Mouse (Mus musculus): ENCODE measurements at regions not wholly inside any gene's neighbourhood (a gene's known extent, or its start where the extent isn't known, plus 50 kb on each side); places are given as distances from the start of the nearest gene placed in this dataset.

GRCm38 (mm10) chr6:143287322-143287721, 120.3 kb downstream of the Etnk1 start:
- 87% methylated on average over 15 of the region's 15 CpGs for WGBS (ENCODE audit: insufficient replicate concordance)
- DNase-seq (no peak), ATAC-seq (no peak)
- Histone ChIP-seq H3K4me3 (ENCODE audit: low read depth, low read length) (no peak overlapping the region), H3K4me1 (ENCODE audit: insufficient read depth) (no peaks in the 10 kb centered on the region), H3K9ac (replicated peaks) (no peak overlapping the region), H3K27ac (ENCODE audit: low read depth) (no peak overlapping the region), H3K27me3 (ENCODE audit: insufficient read depth, low read length) (no peaks in the 10 kb centered on the region), H3K9me3 (ENCODE audit: low read length) (no peaks in the 10 kb centered on the region), H3K4me2 (ENCODE audit: low read depth, low read length) (no peak overlapping the region), H3K36me3 (replicated peaks; ENCODE audit: insufficient read depth, low read length) (no peaks in the 10 kb centered on the region)
- TF ChIP-seq CTCF (IDR thresholded peaks at IDR 0.05; ENCODE audit: low read depth): no peak
- no peak for TF ChIP-seq EP300 (IDR thresholded peaks at IDR 0.05; ENCODE audit: low read depth)

GRCm38 (mm10) chr6:143288491-143289130, 121.6 kb downstream of the Etnk1 start:
- no peak overlapping the region for H3K4me3 ChIP-seq (ENCODE audit: low read depth, low read length)
- no peak for TF ChIP-seq CTCF (IDR thresholded peaks at IDR 0.05; ENCODE audit: low read depth)
- TF ChIP-seq EP300 (IDR thresholded peaks at IDR 0.05; ENCODE audit: low read depth): no peak
- DNase-seq: no peak
- H3K4me1 ChIP-seq (ENCODE audit: insufficient read depth): no peaks in the 10 kb centered on the region
- no peaks in the 10 kb centered on the region for H3K36me3 ChIP-seq (replicated peaks; ENCODE audit: insufficient read depth, low read length)
- H3K4me2 ChIP-seq (ENCODE audit: low read depth, low read length): no peak overlapping the region
- no peak overlapping the region for H3K27ac ChIP-seq (ENCODE audit: low read depth)
- H3K27me3 ChIP-seq (ENCODE audit: insufficient read depth, low read length): no peaks in the 10 kb centered on the region
- H3K9ac ChIP-seq (replicated peaks): no peak overlapping the region
- WGBS (ENCODE audit: insufficient replicate concordance): 87% methylated on average over 19 of the region's 19 CpGs
- ATAC-seq: no peak
- H3K9me3 ChIP-seq (ENCODE audit: low read length): no peaks in the 10 kb centered on the region

- Histone ChIP-seq H3K4me3 (ENCODE audit: low read depth, low read length) (no peak overlapping the region), H3K27me3 (ENCODE audit: insufficient read depth, low read length) (no peaks in the 10 kb centered on the region), H3K9ac (replicated peaks) (no peak overlapping the region), H3K4me1 (ENCODE audit: insufficient read depth) (no peaks in the 10 kb centered on the region), H3K27ac (ENCODE audit: low read depth) (no peak overlapping the region), H3K4me2 (ENCODE audit: low read depth, low read length) (no peak overlapping the region), H3K36me3 (replicated peaks; ENCODE audit: insufficient read depth, low read length) (no peaks in the 10 kb centered on the region), H3K9me3 (ENCODE audit: low read length) (no peaks in the 10 kb centered on the region)
- ATAC-seq (no peak), DNase-seq (no peak)
- TF ChIP-seq CTCF (IDR thresholded peaks at IDR 0.05; ENCODE audit: low read depth) (no peak), EP300 (IDR thresholded peaks at IDR 0.05; ENCODE audit: low read depth) (no peak)
- WGBS (ENCODE audit: insufficient replicate concordance): 42% methylated on average over 3 of the region's 3 CpGs
Measured at GRCm38 (mm10) chr6:143293648-143294047, 126.6 kb downstream of the Etnk1 start.

- no peak overlapping the region for H3K4me2 ChIP-seq (ENCODE audit: low read depth, low read length)
- H3K27ac ChIP-seq (ENCODE audit: low read depth): no peak overlapping the region
- no peaks in the 10 kb centered on the region for H3K36me3 ChIP-seq (replicated peaks; ENCODE audit: insufficient read depth, low read length)
- H3K9me3 ChIP-seq (ENCODE audit: low read length): no peaks in the 10 kb centered on the region
- no peak for ATAC-seq
- H3K4me3 ChIP-seq (ENCODE audit: low read depth, low read length): no peak overlapping the region
- no peaks in the 10 kb centered on the region for H3K27me3 ChIP-seq (ENCODE audit: insufficient read depth, low read length)
- H3K9ac ChIP-seq (replicated peaks): no peak overlapping the region
- 79% methylated on average over 5 of the region's 5 CpGs for WGBS (ENCODE audit: insufficient replicate concordance)
- H3K4me1 ChIP-seq (ENCODE audit: insufficient read depth): no peaks in the 10 kb centered on the region
- DNase-seq: no peak
- no peak for TF ChIP-seq CTCF (IDR thresholded peaks at IDR 0.05; ENCODE audit: low read depth)
- TF ChIP-seq EP300 (IDR thresholded peaks at IDR 0.05; ENCODE audit: low read depth): no peak
Measured at GRCm38 (mm10) chr6:143298391-143298790, 131.4 kb downstream of the Etnk1 start.

- H3K27me3 ChIP-seq (ENCODE audit: insufficient read depth, low read length): no peaks in the 10 kb centered on the region
- 89% methylated on average over 10 of the region's 10 CpGs for whole genome bisulfite sequencing (ENCODE audit: insufficient replicate concordance)
- H3K9me3 ChIP-seq (ENCODE audit: low read length): no peaks in the 10 kb centered on the region
- H3K4me2 ChIP-seq (ENCODE audit: low read depth, low read length): no peak overlapping the region
- ATAC-seq: no peak
- no peaks in the 10 kb centered on the region for H3K4me1 ChIP-seq (ENCODE audit: insufficient read depth)
- no peak for DNase-seq
- no peak overlapping the region for H3K27ac ChIP-seq (ENCODE audit: low read depth)
- no peak overlapping the region for H3K4me3 ChIP-seq (ENCODE audit: low read depth, low read length)
- TF ChIP-seq CTCF (IDR thresholded peaks at IDR 0.05; ENCODE audit: low read depth) (no peak), EP300 (IDR thresholded peaks at IDR 0.05; ENCODE audit: low read depth) (no peak)
- H3K9ac ChIP-seq (replicated peaks): no peak overlapping the region
- no peaks in the 10 kb centered on the region for H3K36me3 ChIP-seq (replicated peaks; ENCODE audit: insufficient read depth, low read length)
Measured at GRCm38 (mm10) chr6:143301414-143301813, 134.4 kb downstream of the Etnk1 start.

- Histone ChIP-seq H3K4me3 (ENCODE audit: low read depth, low read length) (no peak overlapping the region), H3K9me3 (ENCODE audit: low read length) (no peaks in the 10 kb centered on the region), H3K4me1 (ENCODE audit: insufficient read depth) (no peaks in the 10 kb centered on the region), H3K27me3 (ENCODE audit: insufficient read depth, low read length) (no peaks in the 10 kb centered on the region), H3K27ac (ENCODE audit: low read depth) (no peak overlapping the region; the same call in 1 of the 2 replicates), H3K4me2 (ENCODE audit: low read depth, low read length) (no peak overlapping the region), H3K9ac (replicated peaks) (no peak overlapping the region), H3K36me3 (replicated peaks; ENCODE audit: insufficient read depth, low read length) (no peaks in the 10 kb centered on the region)
- ATAC-seq (peak; percentile 86), DNase-seq (peak; percentile 75)
- WGBS (ENCODE audit: insufficient replicate concordance): 60% methylated on average over 6 of the region's 6 CpGs
- TF ChIP-seq CTCF (IDR thresholded peaks at IDR 0.05; ENCODE audit: low read depth) (no peak), EP300 (IDR thresholded peaks at IDR 0.05; ENCODE audit: low read depth) (peak; percentile 62; the same call in 1 of the 2 replicates)
Measured at GRCm38 (mm10) chr6:143307327-143307726, 140.3 kb downstream of the Etnk1 start.

Data from liver, postnatal 0 days (tissue).